Mouse (Mus musculus) heart, adult 2 months (tissue): ENCODE measurements around the gene Rsph14.

ENCODE experiments used
- CTCF ChIP-seq: fragments of 200-600 bp; IDR thresholded peaks from 2 replicates; pipeline ENCODE4 v1.8.1; 2022; ENCODE audit warnings: antibody characterized with exemption, mild to moderate bottlenecking, moderate library complexity
- EP300 ChIP-seq: fragments of 200-500 bp; IDR thresholded peaks from 2 replicates; pipeline ENCODE4 v1.6.1; 2011; ENCODE audit warnings: low read depth, low read length, control low read depth; ENCODE audit not compliant: insufficient read depth

DNA sequence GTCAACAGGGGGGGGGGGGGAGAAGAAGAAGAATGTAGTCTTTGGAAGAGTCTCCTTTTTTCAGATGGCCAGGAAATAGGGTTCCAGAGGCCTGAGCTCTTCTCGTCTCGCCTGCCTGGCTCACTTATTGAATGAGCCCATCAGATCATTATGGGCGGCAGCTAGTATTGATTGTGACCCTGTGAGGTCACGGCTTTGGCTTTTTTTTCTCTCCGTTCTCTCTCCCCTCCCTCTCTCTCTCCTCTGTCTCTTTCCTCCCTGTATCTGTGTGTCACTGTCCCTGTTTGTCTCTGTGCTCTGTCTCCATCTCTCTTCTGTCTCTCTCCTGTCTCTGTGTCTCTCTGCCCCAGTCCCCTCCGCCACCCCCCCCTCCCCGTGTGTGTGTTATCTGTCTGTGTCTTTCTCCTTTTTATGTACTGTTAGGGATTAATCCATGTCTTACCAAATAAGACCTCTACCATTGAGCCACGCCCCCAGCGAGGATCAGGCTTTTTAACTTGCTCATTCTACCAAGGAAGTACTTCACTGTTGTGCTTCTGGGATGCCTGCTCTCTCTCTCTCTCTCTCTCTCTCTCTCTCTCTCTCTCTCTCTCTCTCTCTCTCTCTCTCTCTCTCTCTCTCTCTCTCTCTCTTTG, 26.5 kb upstream of the Rsph14 start:
- TF ChIP-seq CTCF (no peak), EP300 (no peak)
